ENCODE assay signal across 25 mouse cellular contexts in genomic region chr1:163302292-163302691, GRCm38 (mm10). TPM values are rescaled to one million over a fixed set of nuclear protein-coding genes. Genes with fewer than 3 reads are reported as not detected.
A peak's percentile ranks its signal among the peaks of the same experiment; 100 is the strongest.
DNase-seq lines count a peak whose midpoint lies in the region; ATAC-seq and TF ChIP-seq lines count a peak whose summit lies in the region.
"Had no signal": no experiment of that assay in that cellular context is flagged by ENCODE, and none has a peak within 500 bp of the region (broad histone marks: within the 10 kb centered on the region; RNA-seq: fewer than 3 reads in every experiment).

No protein-coding gene starts in this region.

- WGBS in limb, embryonic 11.5 days: 48% methylated on average over 6 of the region's 6 CpGs
- WGBS in limb, embryonic 10.5 days: 52% methylated on average over 6 of the region's 6 CpGs
- WGBS in intestine, embryonic 15.5 days: 21% methylated on average over 6 of the region's 6 CpGs

- ATAC-seq in limb, embryonic 11.5 days (ENCODE audit: insufficient number of reproducible peaks, low FRiP score, low TSS enrichment, low read depth): no peak
- ATAC-seq in intestine, embryonic 15.5 days: no peak
- ATAC-seq: forebrain, embryonic 14.5 days; hindbrain, postnatal 0 days; Patski had no signal

- H3K27ac ChIP-seq in gastrocnemius, adult 2 months: peak overlapping the region; percentile 69
- H3K27ac ChIP-seq in limb, embryonic 11.5 days (replicated peaks; ENCODE audit: low read depth, low read length): no peak overlapping the region
- H3K27ac ChIP-seq in limb, embryonic 10.5 days: no peak overlapping the region
- peak overlapping the region; percentile 80 for H3K27ac ChIP-seq in embryonic fibroblast, embryonic 13.5 days (ENCODE audit: insufficient read depth, low read length)
- no peak overlapping the region for H3K27ac ChIP-seq in intestine, embryonic 15.5 days
- H3K27ac ChIP-seq: forebrain, embryonic 10.5 days; heart, embryonic 10.5 days; hindbrain, embryonic 13.5 days; hindbrain, postnatal 0 days had no signal

- H3K36me3 ChIP-seq in limb, embryonic 11.5 days (ENCODE audit: control insufficient read depth, insufficient read depth, low read length): no peaks in the 10 kb centered on the region
- peaks cover 92% of the 10 kb centered on the region for H3K36me3 ChIP-seq in limb, embryonic 10.5 days
- H3K36me3 ChIP-seq in intestine, embryonic 15.5 days: no peaks in the 10 kb centered on the region
- H3K36me3 ChIP-seq: heart, embryonic 10.5 days; hindbrain, embryonic 13.5 days had no signal

- no peaks in the 10 kb centered on the region for H3K27me3 ChIP-seq in limb, embryonic 11.5 days (ENCODE audit: control insufficient read depth, insufficient read depth, low read length)
- no peaks in the 10 kb centered on the region for H3K27me3 ChIP-seq in limb, embryonic 10.5 days (ENCODE audit: low read depth, poor library complexity, severe bottlenecking)
- peaks cover 5% of the 10 kb centered on the region; the same call in 1 of the 2 replicates for H3K27me3 ChIP-seq in intestine, embryonic 15.5 days (replicated peaks)
- H3K27me3 ChIP-seq: CH12.LX, Patski had no signal

- H3K4me2 ChIP-seq in limb, embryonic 11.5 days (ENCODE audit: low read depth, severe bottlenecking): no peak overlapping the region
- no peak overlapping the region for H3K4me2 ChIP-seq in intestine, embryonic 15.5 days (replicated peaks)
- H3K4me2 ChIP-seq: hindbrain, embryonic 13.5 days had no signal

- peak overlapping the region; percentile 22 for H3K4me3 ChIP-seq in gastrocnemius, adult 2 months
- H3K4me3 ChIP-seq in limb, embryonic 11.5 days (ENCODE audit: low read depth, low read length): no peak overlapping the region
- H3K4me3 ChIP-seq in limb, embryonic 10.5 days: no peak overlapping the region
- H3K4me3 ChIP-seq in embryonic fibroblast, embryonic 13.5 days (ENCODE audit: insufficient read depth, low read length): no peak overlapping the region
- no peak overlapping the region for H3K4me3 ChIP-seq in intestine, embryonic 15.5 days (replicated peaks)
- H3K4me3 ChIP-seq: erythroblast, embryonic 14.5 days; forebrain, embryonic 10.5 days; heart, embryonic 10.5 days; hindbrain, embryonic 13.5 days had no signal

- H3K9me3 ChIP-seq in limb, embryonic 11.5 days (ENCODE audit: control insufficient read depth, low read length): no peaks in the 10 kb centered on the region
- no peaks in the 10 kb centered on the region for H3K9me3 ChIP-seq in limb, embryonic 10.5 days (replicated peaks)
- H3K9me3 ChIP-seq in intestine, embryonic 15.5 days: no peaks in the 10 kb centered on the region
- H3K9me3 ChIP-seq: forebrain, embryonic 10.5 days; heart, embryonic 10.5 days; hindbrain, embryonic 13.5 days had no signal

- H3K9ac ChIP-seq in limb, embryonic 11.5 days (ENCODE audit: low read length): no peak overlapping the region
- no peak overlapping the region for H3K9ac ChIP-seq in intestine, embryonic 15.5 days
- H3K9ac ChIP-seq: hindbrain, embryonic 13.5 days had no signal

- peak; percentile 46 for DNase-seq in gastrocnemius, adult 2 months
- DNase-seq in gastrocnemius, postnatal 4 days (ENCODE audit: low spot score in 2 of 2): no peak
- peak; percentile 21 for DNase-seq in limb, embryonic 11.5 days (ENCODE audit: low spot score)
- DNase-seq in limb, embryonic 10.5 days (ENCODE audit: low spot score): no peak
- no peak for DNase-seq in B cell, adult 2 months
- DNase-seq in cerebellum, postnatal 4 days (ENCODE audit: low spot score in 2 of 2): no peak
- DNase-seq: adrenal gland, adult 8-10 months; adrenal gland, postnatal 36 days; cerebellum, adult 11 months; cerebellum, adult 8-10 months; cerebellum, postnatal 25 days; gastrocnemius, postnatal 10 days; heart, postnatal 10 days; kidney, adult 18-20 months had no signal

- TF ChIP-seq CTCF in gastrocnemius, adult 2 months (IDR thresholded peaks at IDR 0.05): no peak
- no peak for TF ChIP-seq CTCF in embryonic fibroblast, embryonic 13.5 days (IDR thresholded peaks at IDR 0.05; ENCODE audit: borderline replicate concordance, insufficient read depth, low read length)

- intact Hi-C loops in gastrocnemius, adult 2 months (cut with DNase I): loop anchor here (10.0 kb wide), 1 partner anchor 603 kb away; no protein-coding TSS in a partner anchor

- TF ChIP-seq POLR2A in embryonic fibroblast, embryonic 13.5 days (IDR thresholded peaks at IDR 0.05; ENCODE audit: low read depth, low read length): no peak

- H3K4me1 ChIP-seq in limb, embryonic 11.5 days (ENCODE audit: control insufficient read depth, insufficient read depth, low read length): peaks cover 15% of the 10 kb centered on the region
- H3K4me1 ChIP-seq in limb, embryonic 10.5 days: peaks cover 64% of the 10 kb centered on the region
- peaks cover 3% of the 10 kb centered on the region; the same call in 1 of the 2 replicates for H3K4me1 ChIP-seq in embryonic fibroblast, embryonic 13.5 days (ENCODE audit: control insufficient read depth, insufficient read depth, low read length)
- H3K4me1 ChIP-seq in intestine, embryonic 15.5 days (replicated peaks): no peaks in the 10 kb centered on the region
- H3K4me1 ChIP-seq: heart, embryonic 10.5 days; hindbrain, embryonic 13.5 days had no signal

RNA-seq across cellular contexts. Expression of gene Prrx1, which starts 11.2 kb away (rescaled TPM):
- 10 to 100 TPM; 29.5 to 65.7 TPM for total RNA-seq in gastrocnemius, adult 2 months (2021)
- total RNA-seq in gastrocnemius, postnatal 4 days (2021): 10 to 100 TPM; 92.7 to 95.0 TPM
- polyA plus RNA-seq in limb, embryonic 11.5 days (2014; fragmentation: Nextera tagmentation; extraction: Ambion mirVana): 193 and 199 TPM in 2 replicates
- 169 and 219 TPM in 2 replicates for polyA plus RNA-seq in limb, embryonic 10.5 days (2016; fragmentation: Nextera tagmentation; extraction: Ambion mirVana)
- 429 and 537 TPM in 2 replicates for polyA plus RNA-seq in embryonic fibroblast, embryonic 13.5 days (2011; ENCODE audit: insufficient read length, low read depth, missing spikeins)
- 5.0 and 6.2 TPM in 2 replicates for polyA plus RNA-seq in intestine, embryonic 15.5 days (2015; fragmentation: Nextera tagmentation; extraction: Ambion mirVana)
- total RNA-seq: CH12.LX; hematopoietic stem cell, adult 5-6 weeks had no signal
- polyA plus RNA-seq: erythroblast, embryonic 14.5 days had no signal

Comparison
In these comparisons a context has a peak if more than half of its experiments do, and no peak if none do; other contexts are left out.
1. DNase-seq: peak in gastrocnemius, adult 2 months (single experiment) and limb, embryonic 11.5 days (single experiment); none in gastrocnemius, postnatal 4 days (0 of 2), limb, embryonic 10.5 days (single experiment), B cell, adult 2 months (0 of 2) and cerebellum, postnatal 4 days (0 of 2).
2. H3K27ac ChIP-seq: peak in gastrocnemius, adult 2 months (single experiment) and embryonic fibroblast, embryonic 13.5 days (single experiment); none in limb, embryonic 11.5 days (single experiment), limb, embryonic 10.5 days (single experiment) and intestine, embryonic 15.5 days (single experiment).
3. RNA of gene Prrx1, which starts 11.2 kb away (polyA plus RNA-seq): 429 to 537 TPM in embryonic fibroblast, embryonic 13.5 days, 169 to 219 TPM in limb, embryonic 10.5 days and 193 to 199 TPM in limb, embryonic 11.5 days; 5.0 to 6.2 TPM in intestine, embryonic 15.5 days; every median in the first group is over 10 times any median in the second.